Mouse (Mus musculus) brain, embryonic 14.5 days (tissue): Measurements from ENCODE around the gene Slc44a2.

Experiments
- CTCF ChIP-seq: fragments of 200-500 bp; IDR thresholded peaks from 2 replicates; pipeline ENCODE4 v1.5.1; 2012; ENCODE audit warnings: inconsistent platforms, mild to moderate bottlenecking, moderate library complexity, borderline replicate concordance; ENCODE audit not compliant: insufficient read depth, insufficient read length; ENCODE audit errors: extremely low read depth
- POLR2A ChIP-seq: fragments of 200-500 bp; IDR thresholded peaks from 2 replicates; pipeline ENCODE4 v1.6.1; 2012; ENCODE audit warnings: mild to moderate bottlenecking, inconsistent platforms, borderline replicate concordance; ENCODE audit not compliant: poor library complexity, insufficient read depth, insufficient read length, severe bottlenecking; ENCODE audit errors: extremely low read depth

- no peak for TF ChIP-seq CTCF
- TF ChIP-seq POLR2A = no peak
These were observed 14.2 kb downstream of the Slc44a2 start for GRCm38 (mm10) chr9:21334747-21335146.
